Mouse (Mus musculus): Measurements from ENCODE around the gene 4930579F01Rik.

DNA sequence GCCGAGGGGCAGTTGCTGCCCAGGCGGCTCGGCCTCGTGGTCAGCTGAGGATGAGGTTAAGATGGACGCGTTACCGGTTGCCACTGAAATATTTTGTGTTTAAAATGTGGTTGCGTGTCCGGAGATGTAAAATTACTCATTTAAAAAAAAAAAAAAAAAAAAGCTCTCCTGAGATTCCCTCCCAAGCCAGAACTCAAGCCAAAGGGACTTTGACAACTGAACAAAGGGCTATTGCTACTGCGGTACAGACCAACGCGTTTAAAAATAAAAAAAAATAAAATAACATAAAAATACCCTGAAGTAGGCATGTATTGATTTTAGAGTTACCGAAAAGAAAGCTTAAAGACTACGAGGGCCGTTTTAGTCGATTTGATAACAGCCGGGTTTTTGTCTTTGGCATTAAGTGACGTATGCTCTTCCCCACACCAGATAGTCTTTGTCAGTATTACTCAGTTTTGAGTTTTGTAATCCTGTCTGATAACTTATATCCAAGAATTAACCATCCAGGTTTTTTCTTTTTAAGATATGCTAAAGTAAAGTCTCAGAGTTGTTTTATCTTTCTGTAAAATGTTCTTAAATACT lies 49.5 kb downstream of the 4930579F01Rik start:
- no peak for TF ChIP-seq POLR2A (IDR thresholded peaks at IDR 0.05; ENCODE audit: borderline replicate concordance, control insufficient read depth, low read depth, low read length)
- TF ChIP-seq CTCF (IDR thresholded peaks at IDR 0.05; ENCODE audit: control insufficient read depth, insufficient read depth, low read length) = no peak

All from bone marrow, adult 2 months (tissue).